Mouse (Mus musculus) MEL (cell line): ENCODE results near the gene Tha1. TPM values are rescaled to one million over a fixed set of nuclear protein-coding genes. Genes with fewer than 3 reads are reported as not detected.

ENCODE experiments used
- DNase-seq: peaks from one replicate; pipeline ENCODE4 v3.0.0; 2011; ENCODE audit warnings: low read depth, low spot score
- H3K27ac ChIP-seq: 2 replicates; pipeline ENCODE4 v1.5.1; 2012; ENCODE audit warnings: low read depth, mild to moderate bottlenecking, control low read depth, low read length, moderate library complexity; ENCODE audit not compliant: control insufficient read depth
- H3K27me3 ChIP-seq, 2 experiments: fragments of 150-350 bp in 1 of 2; sonication (generic) in 1 of 2; 2 replicates each; pipeline ENCODE4 v1.6.1; 2012; ENCODE audit warnings: low read length in 2 of 2, mild to moderate bottlenecking in 2 of 2, improper control_type of control experiment in 1 of 2, moderate library complexity in 1 of 2; ENCODE audit not compliant: insufficient read depth in 2 of 2, control insufficient read depth in 1 of 2
- H3K36me3 ChIP-seq, 2 experiments: 2 replicates each; pipeline ENCODE4 v1.6.1; 2012 to 2014; ENCODE audit warnings: low read length in 2 of 2, improper control_type of control experiment in 1 of 2, inconsistent platforms in 1 of 2, mild to moderate bottlenecking in 1 of 2; ENCODE audit not compliant: insufficient read depth in 2 of 2, control insufficient read depth in 1 of 2
- H3K4me1 ChIP-seq, 2 experiments: fragments of 150-350 bp in 1 of 2; sonication (generic) in 1 of 2; 2 replicates each; pipeline ENCODE4 v1.6.1; 2012; ENCODE audit warnings: low read length in 2 of 2, improper control_type of control experiment in 1 of 2, mild to moderate bottlenecking in 1 of 2; ENCODE audit not compliant: insufficient read depth in 2 of 2, control insufficient read depth in 1 of 2
- H3K4me3 ChIP-seq, 2 experiments: fragments of 150-350 bp in 1 of 2; sonication (generic) in 1 of 2; 2 replicates each; pipeline ENCODE4 v1.5.1; 2012; ENCODE audit warnings: low read depth in 2 of 2, low read length in 2 of 2, mild to moderate bottlenecking in 2 of 2, moderate library complexity in 2 of 2, control low read depth in 1 of 2, improper control_type of control experiment in 1 of 2; ENCODE audit not compliant: control insufficient read depth in 1 of 2, insufficient read depth in 1 of 2
- H3K79me2 ChIP-seq: 2 replicates; pipeline ENCODE4 v1.6.1; 2012; ENCODE audit warnings: mild to moderate bottlenecking, low read length, moderate library complexity; ENCODE audit not compliant: control insufficient read depth, poor library complexity, insufficient read depth
- H3K9ac ChIP-seq: 2 replicates; pipeline ENCODE4 v1.6.1; 2012; ENCODE audit warnings: low read depth, mild to moderate bottlenecking, control low read depth, low read length, moderate library complexity; ENCODE audit not compliant: control insufficient read depth, poor library complexity, severe bottlenecking
- H3K9me3 ChIP-seq: fragments of 150-350 bp; sonication (generic); replicated peaks from 2 replicates; pipeline ENCODE4 v1.6.1; 2012; ENCODE audit warnings: mild to moderate bottlenecking, low read length, improper control_type of control experiment, moderate library complexity; ENCODE audit not compliant: insufficient read depth
- CHD1 ChIP-seq: IDR thresholded peaks from 2 replicates; pipeline ENCODE4 v1.6.1; 2012; ENCODE audit warnings: low read depth, mild to moderate bottlenecking, inconsistent platforms, low read length, improper control_type of control experiment
- ELF1 ChIP-seq: IDR thresholded peaks from 2 replicates; pipeline ENCODE4 v1.6.1; 2014; ENCODE audit warnings: low read depth, mild to moderate bottlenecking, inconsistent platforms, low read length, improper control_type of control experiment, moderate library complexity
- EP300 ChIP-seq, 2 experiments: IDR thresholded peaks; 2 replicates each; pipeline ENCODE4 v1.6.1; 2011; ENCODE audit warnings: improper control_type of control experiment in 2 of 2, low read length in 2 of 2, low read depth in 1 of 2, mild to moderate bottlenecking in 1 of 2
- ETS1 ChIP-seq: IDR thresholded peaks from 2 replicates; pipeline ENCODE4 v1.6.1; 2012; ENCODE audit warnings: low read depth, mild to moderate bottlenecking, inconsistent platforms, low read length, improper control_type of control experiment, moderate library complexity
- GABPA ChIP-seq: IDR thresholded peaks from 2 replicates; pipeline ENCODE4 v1.6.1; 2012; ENCODE audit warnings: low read depth, mild to moderate bottlenecking, inconsistent platforms, low read length, improper control_type of control experiment, moderate library complexity
- GATA1 ChIP-seq: IDR thresholded peaks from 2 replicates; pipeline ENCODE4 v1.6.1; 2011; ENCODE audit warnings: low read depth, low read length, improper control_type of control experiment
- HCFC1 ChIP-seq: IDR thresholded peaks from 2 replicates; pipeline ENCODE4 v1.6.1; 2012; ENCODE audit warnings: low read depth, mild to moderate bottlenecking, inconsistent platforms, low read length, improper control_type of control experiment, moderate library complexity
- MAZ ChIP-seq: IDR thresholded peaks from 2 replicates; pipeline ENCODE4 v1.6.1; 2012; ENCODE audit warnings: low read depth, mild to moderate bottlenecking, inconsistent platforms, low read length, improper control_type of control experiment
- MEF2A ChIP-seq: IDR thresholded peaks from 2 replicates; pipeline ENCODE4 v1.6.1; 2014; ENCODE audit warnings: low read depth, mild to moderate bottlenecking, inconsistent platforms, low read length, improper control_type of control experiment; ENCODE audit not compliant: poor library complexity, insufficient replicate concordance, severe bottlenecking; ENCODE audit errors: extremely low read depth
- MXI1 ChIP-seq: IDR thresholded peaks from 2 replicates; pipeline ENCODE4 v1.6.1; 2011; ENCODE audit warnings: mild to moderate bottlenecking, low read depth, low read length, improper control_type of control experiment
- MYB ChIP-seq: IDR thresholded peaks from 2 replicates; pipeline ENCODE4 v1.6.1; 2011; ENCODE audit warnings: mild to moderate bottlenecking, low read depth, low read length, improper control_type of control experiment
- NELFE ChIP-seq: IDR thresholded peaks from 2 replicates; pipeline ENCODE4 v1.6.1; 2011; ENCODE audit warnings: low read depth, low read length, improper control_type of control experiment
- NRF1 ChIP-seq: IDR thresholded peaks from 2 replicates; pipeline ENCODE4 v1.6.1; 2014; ENCODE audit warnings: low read depth, mild to moderate bottlenecking, inconsistent platforms, low read length, improper control_type of control experiment, moderate library complexity; ENCODE audit not compliant: poor library complexity, insufficient read depth, severe bottlenecking
- POLR2AphosphoS2 ChIP-seq: IDR thresholded peaks from 2 replicates; pipeline ENCODE4 v1.6.1; 2011; ENCODE audit warnings: low read length, improper control_type of control experiment
- POLR2AphosphoS5 ChIP-seq: IDR thresholded peaks from 2 replicates; pipeline ENCODE4 v1.6.1; 2012; ENCODE audit warnings: low read depth, borderline replicate concordance, mild to moderate bottlenecking, inconsistent platforms, low read length, moderate library complexity, mixed read lengths
- RAD21 ChIP-seq: IDR thresholded peaks from 2 replicates; pipeline ENCODE4 v1.6.1; 2011; ENCODE audit warnings: mild to moderate bottlenecking, low read depth, low read length, improper control_type of control experiment
- RCOR1 ChIP-seq: IDR thresholded peaks from 2 replicates; pipeline ENCODE4 v1.6.1; 2012; ENCODE audit warnings: low read depth, mild to moderate bottlenecking, inconsistent platforms, low read length, improper control_type of control experiment
- SIN3A ChIP-seq: IDR thresholded peaks from 2 replicates; pipeline ENCODE4 v1.6.1; 2012; ENCODE audit warnings: low read length, improper control_type of control experiment, inconsistent platforms
- SMC3 ChIP-seq: IDR thresholded peaks from 2 replicates; pipeline ENCODE4 v1.6.1; 2011; ENCODE audit warnings: low read depth, low read length, improper control_type of control experiment
- TBP ChIP-seq: IDR thresholded peaks from 2 replicates; pipeline ENCODE4 v1.8.0; 2011; ENCODE audit warnings: low read depth, low read length, improper control_type of control experiment
- TCF12 ChIP-seq: IDR thresholded peaks from 2 replicates; pipeline ENCODE4 v1.6.1; 2014; ENCODE audit warnings: low read depth, mild to moderate bottlenecking, inconsistent platforms, low read length, improper control_type of control experiment, moderate library complexity
- USF1 ChIP-seq: IDR thresholded peaks from 2 replicates; pipeline ENCODE4 v1.6.1; 2014; ENCODE audit warnings: low read depth, mild to moderate bottlenecking, inconsistent platforms, low read length, improper control_type of control experiment, moderate library complexity
- ZC3H11A ChIP-seq: IDR thresholded peaks from 2 replicates; pipeline ENCODE4 v1.6.1; 2012; ENCODE audit warnings: low read depth, mild to moderate bottlenecking, inconsistent platforms, low read length, improper control_type of control experiment
- ZNF384 ChIP-seq: IDR thresholded peaks from 2 replicates; pipeline ENCODE4 v1.6.1; 2012; ENCODE audit warnings: low read depth, mild to moderate bottlenecking, inconsistent platforms, low read length, improper control_type of control experiment
- polyA plus RNA-seq, 2 experiments: library from polyadenylated mRNA; stranded (reverse) in 1 of 2; unstranded in 1 of 2; fragments of >175 nt in 1 of 2; fragments of >200 nt in 1 of 2; gene quantifications; 2 replicates each; pipeline versions ENCODE4 v1.2.1 to v1.2.4; 2012; ENCODE audit warnings: low replicate concordance in 2 of 2, low read depth in 1 of 2; ENCODE audit not compliant: insufficient read length in 2 of 2, insufficient read depth in 1 of 2, missing spikeins in 1 of 2
- total RNA-seq: library from RNA; depleted of rRNA; stranded (reverse); fragments of 300-350 nt; gene quantifications from 2 replicates; pipeline ENCODE4 v1.2.3, GENCODE M21; 2012

Gene Tha1
- total and polyA plus RNA-seq, 3 experiments: 0.12 TPM; not detected in 2

DNA sequence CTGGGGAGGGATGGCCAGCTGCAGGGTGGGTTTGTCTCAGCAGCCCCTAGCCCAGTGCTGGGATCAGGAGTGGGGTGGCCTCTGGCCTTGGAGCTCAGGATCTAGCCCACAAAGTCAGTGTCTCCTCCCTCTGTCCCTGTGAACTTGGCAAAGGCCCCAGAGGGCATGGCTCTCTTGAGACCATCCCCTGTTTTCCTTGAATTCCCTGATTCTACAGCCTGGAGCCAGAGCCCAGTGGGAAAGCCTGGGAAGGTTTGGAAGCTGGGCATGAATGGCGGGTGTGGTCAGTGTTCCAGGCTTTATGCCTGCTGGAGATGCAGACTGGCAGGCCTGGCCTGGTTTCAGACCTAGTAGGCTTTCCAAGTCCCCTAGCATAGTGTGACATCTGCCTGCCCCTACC is 8.9 kb upstream of the Tha1 start:
- H3K9ac ChIP-seq: no peak overlapping the region
- H3K79me2 ChIP-seq: no peaks in the 10 kb centered on the region
- H3K27ac ChIP-seq: no peak overlapping the region

DNA sequence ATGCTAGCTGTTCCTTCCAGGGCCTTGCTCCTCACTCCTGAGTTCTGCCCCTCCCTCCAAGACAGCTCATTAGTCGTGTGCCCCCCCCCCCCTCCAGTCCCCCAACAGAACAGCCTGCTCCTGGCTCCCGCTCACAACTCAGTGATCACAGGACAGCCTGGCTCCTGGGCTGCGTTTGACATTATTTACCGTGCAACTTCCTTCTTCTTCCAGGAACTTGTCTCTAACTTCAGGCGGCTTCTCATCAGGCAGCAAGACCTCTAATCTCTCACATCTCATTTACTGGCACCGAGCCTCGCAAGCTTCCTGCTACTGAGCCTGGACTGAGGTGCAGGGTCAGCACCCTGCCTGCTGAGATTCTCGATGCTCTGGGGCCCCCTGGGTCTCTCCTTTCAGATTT is 8.5 kb upstream of the Tha1 start:
- H3K9ac ChIP-seq: peak overlapping the region; percentile 22
- H3K36me3 ChIP-seq: peaks cover 0 to 6% of the 10 kb centered on the region in 2 experiments; a peak in 2 of 4 replicates
- no peaks in the 10 kb centered on the region for H3K79me2 ChIP-seq
- H3K9me3 ChIP-seq: no peaks in the 10 kb centered on the region
- H3K27me3 ChIP-seq: no peaks in the 10 kb centered on the region
- DNase-seq: peak; percentile 88
- peaks cover 4 to 14% of the 10 kb centered on the region in 2 experiments for H3K4me1 ChIP-seq
- H3K27ac ChIP-seq: no peak overlapping the region; the same call in 1 of the 2 replicates
- no peak for TF ChIP-seq SMC3
- TF ChIP-seq MXI1: peak; percentile 85
- TF ChIP-seq ZC3H11A: no peak
- peak; percentile 59; the same call in 1 of the 2 replicates for TF ChIP-seq SIN3A
- TF ChIP-seq EP300 (IDR thresholded peaks at IDR 0.05; ENCODE audit: low read depth in 1 of 2, low read length in 2 of 2): no peak; a peak in 1 of 4 replicates
- 0 out of 2 replicates have a peak, but pooled peaks have one; percentile 4 for TF ChIP-seq USF1
- TF ChIP-seq RCOR1: peak; percentile 61; the same call in 1 of the 2 replicates
- TF ChIP-seq ETS1: 0 out of 2 replicates have a peak, but pooled peaks have one; percentile 45
- no peak for TF ChIP-seq TBP
- TF ChIP-seq POLR2AphosphoS5: no peak
- TF ChIP-seq MYB: no peak
- TF ChIP-seq ELF1: peak; percentile 52; the same call in 1 of the 2 replicates
- no peak for TF ChIP-seq MAZ
- TF ChIP-seq GATA1: peak; percentile 82
- no peak overlapping the region for H3K4me3 ChIP-seq

More for the DNA sequence above, 8.9 kb upstream of the Tha1 start:
- Histone ChIP-seq H3K4me1 (peaks cover 4 to 14% of the 10 kb centered on the region in 2 experiments), H3K9me3 (no peaks in the 10 kb centered on the region), H3K27me3 (no peaks in the 10 kb centered on the region), H3K36me3 (peaks cover 0 to 6% of the 10 kb centered on the region in 2 experiments; a peak in 2 of 4 replicates), H3K4me3 (no peak overlapping the region)
- TF ChIP-seq NELFE (no peak), ZC3H11A (no peak), HCFC1 (no peak), MEF2A (no peak), TBP (no peak), SMC3 (no peak), ELF1 (no peak), RAD21 (no peak), POLR2AphosphoS2 (no peak), GABPA (no peak), ZNF384 (no peak), NRF1 (no peak), TCF12 (no peak), CHD1 (no peak), POLR2AphosphoS5 (no peak), SIN3A (no peak)
- no peak for DNase-seq
